Mouse (Mus musculus): ENCODE measurements around the gene Hist1h1e.
"Not testable (repeated sequence)": the region's sequence is repeated elsewhere in the genome, so short reads cannot be mapped to it uniquely, and the experiment has no call there.

Hist1h1e gene

GRCm38 (mm10) chr13:23573034-23573897 is 49.1 kb downstream of the Hist1h1e start:
- DNase-seq (ENCODE audit: low spot score in 2 of 2), result not testable (repeated sequence)

GRCm38 (mm10) chr13:23572218-23573033 is 49.9 kb downstream of the Hist1h1e start:
- DNase-seq (ENCODE audit: low spot score in 2 of 2), result no peak

GRCm38 (mm10) chr13:23571504-23572217 is 50.7 kb downstream of the Hist1h1e start:
- DNase-seq (ENCODE audit: low spot score in 2 of 2), result not testable (repeated sequence)

- DNase-seq (ENCODE audit: low spot score in 2 of 2), result peak; percentile 58 to 66
Observed at GRCm38 (mm10) chr13:23571022-23571503, 51.3 kb downstream of the Hist1h1e start, which contains the start of the genes Hist1h2ae and Hist1h2bg. Gene Hist1h2ae (minus strand): TSS chr13:23571220. Gene Hist1h2bg (plus strand): TSS chr13:23571396.

Measured in frontal cortex, postnatal 25 days (tissue).